ENCODE assay signal across 24 mouse cellular contexts in the genomic region with DNA sequence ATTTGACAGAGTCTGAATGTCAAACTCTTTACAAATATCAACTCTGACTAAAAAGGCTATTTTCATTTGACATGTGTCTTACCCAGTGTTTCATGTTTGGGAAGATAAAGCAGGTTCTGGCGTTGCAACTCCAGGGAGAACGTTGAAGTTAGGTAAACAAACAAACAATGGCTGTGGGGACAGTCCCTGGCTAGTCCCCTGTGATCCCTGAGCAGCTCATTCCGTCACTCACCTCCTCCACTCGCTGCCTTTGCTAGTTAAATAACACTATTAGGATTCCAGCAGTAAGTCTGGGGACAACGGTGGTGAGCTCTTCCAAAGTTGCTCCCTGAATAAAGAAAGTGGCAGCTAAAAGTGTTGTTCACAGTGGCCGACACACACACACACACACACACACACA.
"Had no signal": no experiment of that assay in that cellular context is flagged by ENCODE, and none has a peak within 500 bp of the region (broad histone marks: within the 10 kb centered on the region; RNA-seq: fewer than 3 reads in every experiment).

No protein-coding gene starts in this region.

- DNase-seq: gastrocnemius, adult 2 months; gastrocnemius, postnatal 10 days; gastrocnemius, postnatal 25 days; heart, adult 18-20 months; heart, postnatal 14 days; heart, postnatal 36 days; kidney, adult 11 months; kidney, adult 2 months; kidney, adult 9 months; kidney, postnatal 25 days; layer of hippocampus, adult 9-11 months; layer of hippocampus, postnatal 36 days had no signal

- H3K9me3 ChIP-seq: heart, embryonic 10.5 days; heart, embryonic 13.5 days; heart, embryonic 15.5 days; hindbrain, embryonic 13.5 days; hindbrain, embryonic 15.5 days; kidney, embryonic 15.5 days; limb, embryonic 10.5 days; limb, embryonic 12.5 days had no signal

- H3K36me3 ChIP-seq: heart, embryonic 10.5 days; heart, embryonic 13.5 days; heart, embryonic 15.5 days; hindbrain, embryonic 13.5 days; hindbrain, embryonic 15.5 days; kidney, embryonic 15.5 days; limb, embryonic 10.5 days; limb, embryonic 12.5 days had no signal

- H3K4me2 ChIP-seq: heart, embryonic 13.5 days; heart, embryonic 15.5 days; hindbrain, embryonic 13.5 days; hindbrain, embryonic 15.5 days; kidney, embryonic 15.5 days; limb, embryonic 12.5 days had no signal

- H3K4me1 ChIP-seq: hindbrain, embryonic 13.5 days; hindbrain, embryonic 15.5 days; kidney, embryonic 15.5 days; limb, embryonic 10.5 days; limb, embryonic 12.5 days had no signal

- ATAC-seq: forebrain, embryonic 16.5 days; hindbrain, postnatal 0 days; intestine, embryonic 16.5 days had no signal

- H3K27me3 ChIP-seq: heart, embryonic 15.5 days; hindbrain, embryonic 13.5 days; hindbrain, embryonic 15.5 days had no signal

- H3K27ac ChIP-seq: gastrocnemius, adult 2 months; heart, embryonic 10.5 days; heart, embryonic 13.5 days; heart, embryonic 15.5 days; hindbrain, embryonic 13.5 days; hindbrain, embryonic 15.5 days; hindbrain, postnatal 0 days; kidney, embryonic 15.5 days; kidney, postnatal 0 days; limb, embryonic 10.5 days; limb, embryonic 12.5 days had no signal

- H3K9ac ChIP-seq: heart, embryonic 13.5 days; heart, embryonic 15.5 days; hindbrain, embryonic 13.5 days; hindbrain, embryonic 15.5 days; kidney, embryonic 15.5 days; limb, embryonic 12.5 days had no signal

- H3K4me3 ChIP-seq: gastrocnemius, adult 2 months; heart, embryonic 10.5 days; heart, embryonic 13.5 days; heart, embryonic 15.5 days; hindbrain, embryonic 13.5 days; hindbrain, embryonic 15.5 days; kidney, embryonic 15.5 days; limb, embryonic 10.5 days; limb, embryonic 12.5 days had no signal
